Mouse (Mus musculus) frontal cortex, postnatal 14 days (tissue): ENCODE data around the gene Rpn2.
A peak's percentile ranks its signal among the peaks of the same experiment; 100 is the strongest.

Experiments
- DNase-seq, 2 experiments: peaks; one replicate each; pipeline ENCODE4 v3.0.0; 2022; ENCODE audit warnings: low spot score in 2 of 2

The Rpn2 gene

GRCm38 (mm10) chr2:157278717-157279415 lies at the start of gene Rpn2:
Rpn2 (plus strand) TSS chr2:157279017.
- DNase-seq = peak; percentile 92 to 97

GRCm38 (mm10) chr2:157235946-157236345 lies 42.9 kb upstream of the Rpn2 start:
- DNase-seq = no peak

- no peak for DNase-seq
Measured at GRCm38 (mm10) chr2:157245001-157245400, 33.8 kb upstream of the Rpn2 start.

GRCm38 (mm10) chr2:157245603-157246002 lies 33.2 kb upstream of the Rpn2 start:
- DNase-seq = no peak

- DNase-seq = no peak
Measured at GRCm38 (mm10) chr2:157248111-157248510, 30.7 kb upstream of the Rpn2 start.

GRCm38 (mm10) chr2:157259720-157260119 lies 19.1 kb upstream of the Rpn2 start:
- peak; percentile 25 to 57 for DNase-seq

GRCm38 (mm10) chr2:157261930-157262329 lies 16.9 kb upstream of the Rpn2 start:
- no peak for DNase-seq

GRCm38 (mm10) chr2:157262506-157262905 lies 16.3 kb upstream of the Rpn2 start:
- DNase-seq = no peak

- no peak for DNase-seq
Measured at GRCm38 (mm10) chr2:157263101-157263500, 15.7 kb upstream of the Rpn2 start.

GRCm38 (mm10) chr2:157263832-157264231 lies 15.0 kb upstream of the Rpn2 start:
- no peak for DNase-seq

GRCm38 (mm10) chr2:157279416-157279800 lies 591 bp downstream of the Rpn2 start, which contains the start of gene Mroh8:
Mroh8 (minus strand) TSS chr2:157279549.
- DNase-seq = peak; percentile 56 to 57

GRCm38 (mm10) chr2:157283321-157283720 lies 4.5 kb downstream of the Rpn2 start:
- DNase-seq = no peak

GRCm38 (mm10) chr2:157287542-157287941 lies 8.7 kb downstream of the Rpn2 start:
- DNase-seq = peak; percentile 22 to 55

- no peak for DNase-seq
Measured at GRCm38 (mm10) chr2:157288996-157289395, 10.2 kb downstream of the Rpn2 start.

- DNase-seq = peak; percentile 34 to 71
Measured at GRCm38 (mm10) chr2:157292093-157292492, 13.3 kb downstream of the Rpn2 start.

- no peak for DNase-seq
Measured at GRCm38 (mm10) chr2:157296105-157296689, 17.4 kb downstream of the Rpn2 start.

GRCm38 (mm10) chr2:157300051-157300450 lies 21.2 kb downstream of the Rpn2 start:
- DNase-seq = no peak

- DNase-seq = peak in 1 of 2 experiments; percentile 22
Measured at GRCm38 (mm10) chr2:157303096-157303495, 24.3 kb downstream of the Rpn2 start.

- DNase-seq = no peak
Measured at GRCm38 (mm10) chr2:157306091-157307032, 27.5 kb downstream of the Rpn2 start.

- no peak for DNase-seq
Measured at GRCm38 (mm10) chr2:157307715-157308265, 29.0 kb downstream of the Rpn2 start.

- DNase-seq = no peak
Measured at GRCm38 (mm10) chr2:157308273-157308917, 29.6 kb downstream of the Rpn2 start.
